Mouse (Mus musculus) MEL (cell line): ENCODE results near the gene Rtn1. TPM values are rescaled to one million over a fixed set of nuclear protein-coding genes. Genes with fewer than 3 reads are reported as not detected.

Experiments
- DNase-seq: peaks from one replicate; pipeline ENCODE4 v3.0.0; 2011; ENCODE audit warnings: low read depth, low spot score
- H3K27ac ChIP-seq: 2 replicates; pipeline ENCODE4 v1.5.1; 2012; ENCODE audit warnings: low read depth, mild to moderate bottlenecking, control low read depth, low read length, moderate library complexity; ENCODE audit not compliant: control insufficient read depth
- H3K27me3 ChIP-seq, 2 experiments: fragments of 150-350 bp in 1 of 2; sonication (generic) in 1 of 2; 2 replicates each; pipeline ENCODE4 v1.6.1; 2012; ENCODE audit warnings: low read length in 2 of 2, mild to moderate bottlenecking in 2 of 2, improper control_type of control experiment in 1 of 2, moderate library complexity in 1 of 2; ENCODE audit not compliant: insufficient read depth in 2 of 2, control insufficient read depth in 1 of 2
- H3K36me3 ChIP-seq, 2 experiments: 2 replicates each; pipeline ENCODE4 v1.6.1; 2012 to 2014; ENCODE audit warnings: low read length in 2 of 2, improper control_type of control experiment in 1 of 2, inconsistent platforms in 1 of 2, mild to moderate bottlenecking in 1 of 2; ENCODE audit not compliant: insufficient read depth in 2 of 2, control insufficient read depth in 1 of 2
- H3K4me1 ChIP-seq, 2 experiments: fragments of 150-350 bp in 1 of 2; sonication (generic) in 1 of 2; 2 replicates each; pipeline ENCODE4 v1.6.1; 2012; ENCODE audit warnings: low read length in 2 of 2, improper control_type of control experiment in 1 of 2, mild to moderate bottlenecking in 1 of 2; ENCODE audit not compliant: insufficient read depth in 2 of 2, control insufficient read depth in 1 of 2
- H3K4me3 ChIP-seq, 2 experiments: fragments of 150-350 bp in 1 of 2; sonication (generic) in 1 of 2; 2 replicates each; pipeline ENCODE4 v1.5.1; 2012; ENCODE audit warnings: low read depth in 2 of 2, low read length in 2 of 2, mild to moderate bottlenecking in 2 of 2, moderate library complexity in 2 of 2, control low read depth in 1 of 2, improper control_type of control experiment in 1 of 2; ENCODE audit not compliant: control insufficient read depth in 1 of 2, insufficient read depth in 1 of 2
- H3K79me2 ChIP-seq: 2 replicates; pipeline ENCODE4 v1.6.1; 2012; ENCODE audit warnings: mild to moderate bottlenecking, low read length, moderate library complexity; ENCODE audit not compliant: control insufficient read depth, poor library complexity, insufficient read depth
- H3K9ac ChIP-seq: 2 replicates; pipeline ENCODE4 v1.6.1; 2012; ENCODE audit warnings: low read depth, mild to moderate bottlenecking, control low read depth, low read length, moderate library complexity; ENCODE audit not compliant: control insufficient read depth, poor library complexity, severe bottlenecking
- H3K9me3 ChIP-seq: fragments of 150-350 bp; sonication (generic); replicated peaks from 2 replicates; pipeline ENCODE4 v1.6.1; 2012; ENCODE audit warnings: mild to moderate bottlenecking, low read length, improper control_type of control experiment, moderate library complexity; ENCODE audit not compliant: insufficient read depth
- BHLHE40 ChIP-seq: IDR thresholded peaks from 2 replicates; pipeline ENCODE4 v1.6.1; 2012; ENCODE audit warnings: low read depth, mild to moderate bottlenecking, inconsistent platforms, low read length, improper control_type of control experiment, borderline replicate concordance
- CHD2 ChIP-seq: IDR thresholded peaks from 2 replicates; pipeline ENCODE4 v1.6.1; 2011; ENCODE audit warnings: low read length, improper control_type of control experiment
- CTCF ChIP-seq, 3 experiments: IDR thresholded peaks in 2 of 3; conservative IDR thresholded peaks in 1 of 3; 2 replicates each; pipeline ENCODE4 v1.5.1; 2011 to 2012; ENCODE audit warnings: low read length in 3 of 3, low read depth in 2 of 3, mild to moderate bottlenecking in 2 of 3, improper control_type of control experiment in 1 of 3, inconsistent platforms in 1 of 3, mixed read lengths in 1 of 3, moderate library complexity in 1 of 3; ENCODE audit not compliant: control insufficient read depth in 1 of 3, insufficient read depth in 1 of 3, poor library complexity in 1 of 3, severe bottlenecking in 1 of 3
- ELF1 ChIP-seq: IDR thresholded peaks from 2 replicates; pipeline ENCODE4 v1.6.1; 2014; ENCODE audit warnings: low read depth, mild to moderate bottlenecking, inconsistent platforms, low read length, improper control_type of control experiment, moderate library complexity
- EP300 ChIP-seq, 2 experiments: IDR thresholded peaks; 2 replicates each; pipeline ENCODE4 v1.6.1; 2011; ENCODE audit warnings: improper control_type of control experiment in 2 of 2, low read length in 2 of 2, low read depth in 1 of 2, mild to moderate bottlenecking in 1 of 2
- ETS1 ChIP-seq: IDR thresholded peaks from 2 replicates; pipeline ENCODE4 v1.6.1; 2012; ENCODE audit warnings: low read depth, mild to moderate bottlenecking, inconsistent platforms, low read length, improper control_type of control experiment, moderate library complexity
- HCFC1 ChIP-seq: IDR thresholded peaks from 2 replicates; pipeline ENCODE4 v1.6.1; 2012; ENCODE audit warnings: low read depth, mild to moderate bottlenecking, inconsistent platforms, low read length, improper control_type of control experiment, moderate library complexity
- MEF2A ChIP-seq: IDR thresholded peaks from 2 replicates; pipeline ENCODE4 v1.6.1; 2014; ENCODE audit warnings: low read depth, mild to moderate bottlenecking, inconsistent platforms, low read length, improper control_type of control experiment; ENCODE audit not compliant: poor library complexity, insufficient replicate concordance, severe bottlenecking; ENCODE audit errors: extremely low read depth
- MYC ChIP-seq: IDR thresholded peaks from 2 replicates; pipeline ENCODE4 v1.6.1; 2011; ENCODE audit warnings: low read depth, mild to moderate bottlenecking, low read length, improper control_type of control experiment, moderate library complexity
- NELFE ChIP-seq: IDR thresholded peaks from 2 replicates; pipeline ENCODE4 v1.6.1; 2011; ENCODE audit warnings: low read depth, low read length, improper control_type of control experiment
- NRF1 ChIP-seq: IDR thresholded peaks from 2 replicates; pipeline ENCODE4 v1.6.1; 2014; ENCODE audit warnings: low read depth, mild to moderate bottlenecking, inconsistent platforms, low read length, improper control_type of control experiment, moderate library complexity; ENCODE audit not compliant: poor library complexity, insufficient read depth, severe bottlenecking
- POLR2A ChIP-seq, 2 experiments: IDR thresholded peaks; 2 replicates each; pipeline ENCODE4 v1.6.1; 2011 to 2012; ENCODE audit warnings: low read length in 2 of 2, mild to moderate bottlenecking in 2 of 2, control low read depth in 1 of 2, improper control_type of control experiment in 1 of 2, low read depth in 1 of 2, moderate library complexity in 1 of 2; ENCODE audit not compliant: control insufficient read depth in 1 of 2, insufficient read depth in 1 of 2, poor library complexity in 1 of 2
- RAD21 ChIP-seq: IDR thresholded peaks from 2 replicates; pipeline ENCODE4 v1.6.1; 2011; ENCODE audit warnings: mild to moderate bottlenecking, low read depth, low read length, improper control_type of control experiment
- RCOR1 ChIP-seq: IDR thresholded peaks from 2 replicates; pipeline ENCODE4 v1.6.1; 2012; ENCODE audit warnings: low read depth, mild to moderate bottlenecking, inconsistent platforms, low read length, improper control_type of control experiment
- TAL1 ChIP-seq: IDR thresholded peaks from 2 replicates; pipeline ENCODE4 v1.6.1; 2012; ENCODE audit warnings: mild to moderate bottlenecking, inconsistent platforms, low read length, moderate library complexity, mixed read lengths
- TBP ChIP-seq: IDR thresholded peaks from 2 replicates; pipeline ENCODE4 v1.8.0; 2011; ENCODE audit warnings: low read depth, low read length, improper control_type of control experiment
- TCF12 ChIP-seq: IDR thresholded peaks from 2 replicates; pipeline ENCODE4 v1.6.1; 2014; ENCODE audit warnings: low read depth, mild to moderate bottlenecking, inconsistent platforms, low read length, improper control_type of control experiment, moderate library complexity
- ZKSCAN1 ChIP-seq: IDR thresholded peaks from 2 replicates; pipeline ENCODE4 v1.6.1; 2012; ENCODE audit warnings: low read depth, mild to moderate bottlenecking, inconsistent platforms, low read length, improper control_type of control experiment, moderate library complexity
- ZNF384 ChIP-seq: IDR thresholded peaks from 2 replicates; pipeline ENCODE4 v1.6.1; 2012; ENCODE audit warnings: low read depth, mild to moderate bottlenecking, inconsistent platforms, low read length, improper control_type of control experiment
- polyA plus RNA-seq, 2 experiments: library from polyadenylated mRNA; stranded (reverse) in 1 of 2; unstranded in 1 of 2; fragments of >175 nt in 1 of 2; fragments of >200 nt in 1 of 2; gene quantifications; 2 replicates each; pipeline versions ENCODE4 v1.2.1 to v1.2.4; 2012; ENCODE audit warnings: low replicate concordance in 2 of 2, low read depth in 1 of 2; ENCODE audit not compliant: insufficient read length in 2 of 2, insufficient read depth in 1 of 2, missing spikeins in 1 of 2
- total RNA-seq: library from RNA; depleted of rRNA; stranded (reverse); fragments of 300-350 nt; gene quantifications from 2 replicates; pipeline ENCODE4 v1.2.3, GENCODE M21; 2012

Gene Rtn1
- total and polyA plus RNA-seq, 3 experiments: not detected

DNA sequence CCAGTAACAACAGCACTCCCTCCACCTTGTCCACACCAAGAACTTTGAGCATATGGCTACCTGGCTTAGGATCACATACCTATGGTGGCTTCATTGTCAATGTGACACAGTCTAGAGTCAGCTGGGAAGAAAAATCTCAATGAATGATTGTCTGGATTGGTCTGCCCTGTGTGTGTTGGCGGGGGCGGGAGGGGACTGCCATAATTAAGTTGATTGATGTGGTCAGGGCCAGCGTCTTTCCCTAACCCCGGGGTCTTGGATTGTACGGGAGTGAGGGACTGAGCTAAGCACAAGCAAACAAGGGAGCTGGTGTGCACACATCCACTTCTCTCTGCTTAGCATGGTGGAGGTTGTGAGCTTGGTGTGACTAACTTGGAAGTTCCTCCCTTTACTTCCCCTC lies 83.8 kb downstream of the Rtn1 start:
- no peak for DNase-seq
- H3K79me2 ChIP-seq: no peaks in the 10 kb centered on the region
- no peaks in the 10 kb centered on the region for H3K36me3 ChIP-seq
- no peaks in the 10 kb centered on the region for H3K4me1 ChIP-seq
- no peak overlapping the region for H3K4me3 ChIP-seq
- TF ChIP-seq NRF1 (no peak), TBP (no peak), ETS1 (no peak), POLR2A (IDR thresholded peaks at IDR 0.05; ENCODE audit: control insufficient read depth in 1 of 2, insufficient read depth in 1 of 2, low read depth in 1 of 2, low read length in 2 of 2, poor library complexity in 1 of 2) (no peak), HCFC1 (no peak), CHD2 (no peak), ZKSCAN1 (no peak), BHLHE40 (no peak), ELF1 (no peak), MEF2A (no peak), RCOR1 (no peak), RAD21 (no peak), MYC (no peak), EP300 (IDR thresholded peaks at IDR 0.05; ENCODE audit: low read depth in 1 of 2, low read length in 2 of 2) (no peak), TAL1 (no peak), ZNF384 (no peak), CTCF (IDR thresholded peaks at IDR 0.05 in 2 of 3, conservative IDR thresholded peaks at IDR 0.05 in 1 of 3; ENCODE audit: control insufficient read depth in 1 of 3, insufficient read depth in 1 of 3, low read depth in 2 of 3, low read length in 3 of 3, poor library complexity in 1 of 3, severe bottlenecking in 1 of 3) (no peak), TCF12 (no peak), NELFE (no peak)
- no peak overlapping the region for H3K27ac ChIP-seq
- no peaks in the 10 kb centered on the region for H3K9me3 ChIP-seq
- no peak overlapping the region for H3K9ac ChIP-seq
- H3K27me3 ChIP-seq: no peaks in the 10 kb centered on the region

DNA sequence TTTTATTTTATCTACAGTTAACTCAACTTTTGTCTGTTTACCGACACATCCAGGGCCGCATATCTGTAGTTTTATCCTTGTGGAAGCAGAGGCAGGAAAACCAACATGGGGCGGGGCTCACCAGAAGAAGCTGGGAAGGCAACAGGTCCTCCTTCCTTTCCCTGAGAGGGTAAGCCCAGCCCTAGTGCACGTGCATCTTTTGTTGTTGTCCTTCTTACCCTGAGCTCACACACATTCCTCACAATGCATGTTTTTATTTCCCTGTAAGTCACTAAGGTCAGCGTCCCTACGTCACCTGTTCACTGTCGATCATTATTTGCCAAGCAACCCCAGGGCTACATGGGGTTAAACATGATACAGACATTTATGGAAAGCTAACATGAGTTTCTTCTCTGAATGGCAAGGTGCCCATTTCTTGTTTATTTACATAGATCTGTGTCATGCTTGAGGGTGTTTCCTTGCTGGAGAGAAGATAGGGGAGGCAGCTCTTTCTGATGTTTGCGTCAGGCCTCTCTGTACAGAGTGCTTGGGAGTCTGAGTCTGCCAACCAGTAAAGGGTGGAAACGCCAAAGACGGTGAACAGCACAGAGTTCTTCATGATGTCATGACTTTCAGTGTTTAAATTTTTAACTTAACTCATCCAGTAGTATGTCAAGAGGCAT lies 84.5 kb downstream of the Rtn1 start:
- H3K36me3 ChIP-seq: no peaks in the 10 kb centered on the region
- no peak for TF ChIP-seq EP300 (IDR thresholded peaks at IDR 0.05; ENCODE audit: low read depth in 1 of 2, low read length in 2 of 2)
- no peak for TF ChIP-seq MYC
- H3K9ac ChIP-seq: no peak overlapping the region
- no peak overlapping the region for H3K4me3 ChIP-seq
- H3K9me3 ChIP-seq: no peaks in the 10 kb centered on the region
- no peak overlapping the region for H3K27ac ChIP-seq
- no peaks in the 10 kb centered on the region for H3K79me2 ChIP-seq
- DNase-seq: no peak
- H3K4me1 ChIP-seq: no peaks in the 10 kb centered on the region
- no peaks in the 10 kb centered on the region for H3K27me3 ChIP-seq
